Mouse (Mus musculus): Measurements from ENCODE around the gene 1110002E22Rik. TPM values are rescaled to one million over a fixed set of nuclear protein-coding genes. Genes with fewer than 3 reads are reported as not detected.

1110002E22Rik gene
- polyA plus RNA-seq, 1 experiment from 2014 or later: 0.21 TPM

DNA sequence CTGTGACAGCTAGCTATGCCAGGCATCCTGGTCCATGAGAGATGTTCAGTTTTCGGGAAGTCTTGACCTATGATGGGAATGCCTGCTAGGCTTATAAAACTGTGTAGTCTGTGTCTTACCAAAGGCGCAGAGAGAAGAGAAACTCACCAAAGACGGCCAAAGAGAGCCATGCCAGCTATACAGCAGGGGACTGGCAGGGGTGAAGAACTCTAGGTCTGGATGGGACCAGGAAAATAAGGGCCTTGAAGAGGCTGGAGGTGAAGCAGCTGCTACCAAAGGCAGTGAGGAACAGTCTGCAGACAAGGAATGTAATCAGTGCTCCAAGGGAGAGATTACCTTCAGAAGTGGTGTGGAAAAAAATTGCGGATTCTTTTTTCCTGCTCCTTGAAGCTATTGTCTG is 19.0 kb downstream of the 1110002E22Rik start:
- no peak for ATAC-seq (ENCODE audit: insufficient read depth, low FRiP score, low TSS enrichment)
- Histone ChIP-seq H3K4me2 (ENCODE audit: low read depth) (no peak overlapping the region), H3K27ac (ENCODE audit: low read depth, low read length) (no peak overlapping the region), H3K4me1 (ENCODE audit: control insufficient read depth, insufficient read depth, low read length) (no peaks in the 10 kb centered on the region), H3K36me3 (ENCODE audit: control insufficient read depth, insufficient read depth, low read length) (no peaks in the 10 kb centered on the region), H3K27me3 (ENCODE audit: control insufficient read depth, insufficient read depth, low read length) (no peaks in the 10 kb centered on the region), H3K4me3 (ENCODE audit: low read depth, low read length) (no peak overlapping the region), H3K9ac (ENCODE audit: low read length) (no peak overlapping the region), H3K9me3 (ENCODE audit: control insufficient read depth, low read length) (no peaks in the 10 kb centered on the region)
- DNase-seq (ENCODE audit: low spot score): no peak
- WGBS: 85% methylated on average over 4 of the region's 4 CpGs

DNA sequence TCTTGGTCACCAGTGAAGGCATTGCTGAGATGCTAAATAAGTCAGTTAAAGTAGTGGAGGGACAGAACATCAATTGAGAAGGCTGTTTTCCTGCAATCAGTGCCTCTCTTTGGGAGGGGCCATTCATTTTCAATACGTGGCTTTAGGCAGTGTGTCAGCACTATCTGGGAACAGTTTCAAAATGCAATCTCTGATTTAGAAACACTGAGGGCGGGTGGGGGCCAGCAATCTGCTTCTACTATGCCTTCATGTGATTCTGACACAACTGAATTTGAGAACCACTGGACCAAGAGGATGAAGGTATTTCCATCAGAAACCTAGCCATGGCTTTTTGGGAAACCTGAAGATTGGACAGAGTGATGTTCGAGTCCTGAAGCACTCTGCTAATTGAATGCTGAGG is 30.4 kb downstream of the 1110002E22Rik start:
- H3K36me3 ChIP-seq (ENCODE audit: control insufficient read depth, insufficient read depth, low read length): no peaks in the 10 kb centered on the region
- H3K4me3 ChIP-seq (ENCODE audit: low read depth, low read length): no peak overlapping the region
- ATAC-seq (ENCODE audit: insufficient read depth, low FRiP score, low TSS enrichment): no peak
- no peaks in the 10 kb centered on the region for H3K27me3 ChIP-seq (ENCODE audit: control insufficient read depth, insufficient read depth, low read length)
- no peak for DNase-seq (ENCODE audit: low spot score)
- WGBS: 88% methylated on average over 3 of the region's 3 CpGs
- H3K27ac ChIP-seq (ENCODE audit: low read depth, low read length): no peak overlapping the region
- H3K9ac ChIP-seq (ENCODE audit: low read length): no peak overlapping the region
- H3K4me1 ChIP-seq (ENCODE audit: control insufficient read depth, insufficient read depth, low read length): no peaks in the 10 kb centered on the region
- no peaks in the 10 kb centered on the region for H3K9me3 ChIP-seq (ENCODE audit: control insufficient read depth, low read length)
- no peak overlapping the region for H3K4me2 ChIP-seq (ENCODE audit: low read depth)

DNA sequence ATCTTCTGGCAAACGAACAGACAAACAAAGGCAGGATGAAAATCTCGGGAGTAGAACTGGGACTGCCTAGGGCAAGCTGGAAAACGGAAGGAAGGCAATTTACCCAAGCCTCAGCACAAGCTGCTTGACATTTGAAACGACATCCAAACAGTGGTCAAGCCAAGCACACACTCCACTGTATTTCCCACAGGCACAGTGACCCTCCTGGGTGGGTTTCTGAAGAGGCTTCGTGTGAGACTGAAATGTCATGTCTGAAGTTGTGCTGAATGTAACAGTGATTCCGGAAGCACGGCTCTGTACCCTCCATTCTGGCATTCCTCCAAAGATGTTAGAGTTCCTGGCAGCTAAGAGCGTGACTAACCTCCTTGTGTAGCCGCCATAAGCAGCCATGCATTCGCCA is 30.9 kb downstream of the 1110002E22Rik start:
- H3K4me3 ChIP-seq (ENCODE audit: low read depth, low read length): no peak overlapping the region
- no peak for DNase-seq (ENCODE audit: low spot score)
- ATAC-seq (ENCODE audit: insufficient read depth, low FRiP score, low TSS enrichment): no peak

DNA sequence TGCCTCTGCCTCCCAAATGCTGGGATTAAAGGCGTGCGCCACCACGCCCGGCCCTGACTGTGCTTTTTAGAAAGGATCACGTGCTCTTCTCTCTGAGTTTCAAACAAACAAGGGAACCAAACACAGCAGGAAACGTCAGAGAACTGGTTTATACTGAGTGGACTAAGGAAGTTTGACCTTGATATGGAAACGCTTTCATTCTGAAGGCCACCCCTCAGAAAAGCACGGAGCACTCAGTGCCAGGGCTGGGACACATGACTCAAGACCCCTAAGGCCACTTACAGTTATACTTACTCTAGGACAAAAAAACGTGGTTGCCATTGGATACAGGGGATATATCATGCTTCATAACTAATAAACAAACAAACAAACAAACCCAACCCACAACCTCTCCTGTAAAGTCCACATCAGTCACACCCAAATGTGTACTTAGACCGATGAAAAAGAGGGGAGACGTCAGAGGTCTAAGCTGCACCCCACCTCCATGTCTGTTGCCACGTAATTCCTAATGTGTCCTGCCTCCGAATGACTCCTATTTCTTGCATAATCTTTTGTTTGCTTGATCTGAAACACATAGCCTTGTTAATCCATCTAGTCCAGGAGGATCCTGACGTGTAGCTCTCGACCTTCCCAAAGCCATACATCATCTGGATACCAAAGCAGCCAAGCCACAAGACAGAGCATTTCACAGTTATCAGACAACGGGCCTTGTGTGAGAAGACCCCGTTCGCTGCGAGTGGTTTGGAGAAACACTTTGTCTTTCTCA is 31.6 kb downstream of the 1110002E22Rik start:
- H3K36me3 ChIP-seq (ENCODE audit: control insufficient read depth, insufficient read depth, low read length): no peaks in the 10 kb centered on the region
- H3K4me1 ChIP-seq (ENCODE audit: control insufficient read depth, insufficient read depth, low read length): no peaks in the 10 kb centered on the region
- H3K4me3 ChIP-seq (ENCODE audit: low read depth, low read length): no peak overlapping the region
- ATAC-seq (ENCODE audit: insufficient read depth, low FRiP score, low TSS enrichment) (no peak), DNase-seq (ENCODE audit: low spot score) (no peak)
- no peaks in the 10 kb centered on the region for H3K27me3 ChIP-seq (ENCODE audit: control insufficient read depth, insufficient read depth, low read length)
- no peak overlapping the region for H3K9ac ChIP-seq (ENCODE audit: low read length)
- WGBS: 86% methylated on average over 19 of the region's 19 CpGs
- H3K9me3 ChIP-seq (ENCODE audit: control insufficient read depth, low read length): no peaks in the 10 kb centered on the region
- no peak overlapping the region for H3K4me2 ChIP-seq (ENCODE audit: low read depth)
- H3K27ac ChIP-seq (ENCODE audit: low read depth, low read length): no peak overlapping the region

More for the DNA sequence above, 30.9 kb downstream of the 1110002E22Rik start:
- WGBS: 83% methylated on average over 10 of the region's 10 CpGs
- H3K36me3 ChIP-seq (ENCODE audit: control insufficient read depth, insufficient read depth, low read length): no peaks in the 10 kb centered on the region
- no peak overlapping the region for H3K4me2 ChIP-seq (ENCODE audit: low read depth)
- no peaks in the 10 kb centered on the region for H3K27me3 ChIP-seq (ENCODE audit: control insufficient read depth, insufficient read depth, low read length)
- H3K27ac ChIP-seq (ENCODE audit: low read depth, low read length): no peak overlapping the region
- no peaks in the 10 kb centered on the region for H3K9me3 ChIP-seq (ENCODE audit: control insufficient read depth, low read length)
- H3K9ac ChIP-seq (ENCODE audit: low read length): no peak overlapping the region
- H3K4me1 ChIP-seq (ENCODE audit: control insufficient read depth, insufficient read depth, low read length): no peaks in the 10 kb centered on the region

DNA sequence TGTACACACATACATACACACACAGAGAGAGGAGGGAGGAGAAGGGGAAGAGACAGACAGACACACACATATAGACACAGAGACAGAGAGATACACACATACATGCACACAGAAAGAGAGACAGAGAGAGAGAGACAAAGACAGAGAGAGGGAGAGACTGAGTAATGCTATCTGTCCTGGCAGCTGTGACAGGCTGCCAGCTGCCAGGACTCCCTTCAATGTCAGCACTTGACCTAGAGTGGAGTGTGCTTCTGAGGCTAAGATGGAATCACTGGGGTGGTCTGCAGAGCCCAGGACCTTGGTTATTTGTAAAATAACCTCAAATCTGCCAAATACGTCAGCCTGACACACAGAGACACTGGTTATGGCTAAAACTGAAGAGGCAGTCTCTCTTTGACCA is 32.9 kb downstream of the 1110002E22Rik start:
- Histone ChIP-seq H3K4me3 (ENCODE audit: low read depth, low read length) (no peak overlapping the region), H3K4me2 (ENCODE audit: low read depth) (no peak overlapping the region), H3K9ac (ENCODE audit: low read length) (no peak overlapping the region), H3K27me3 (ENCODE audit: control insufficient read depth, insufficient read depth, low read length) (no peaks in the 10 kb centered on the region), H3K9me3 (ENCODE audit: control insufficient read depth, low read length) (no peaks in the 10 kb centered on the region), H3K36me3 (ENCODE audit: control insufficient read depth, insufficient read depth, low read length) (no peaks in the 10 kb centered on the region), H3K4me1 (ENCODE audit: control insufficient read depth, insufficient read depth, low read length) (no peaks in the 10 kb centered on the region), H3K27ac (ENCODE audit: low read depth, low read length) (no peak overlapping the region)
- WGBS: 91% methylated on average over 1 of the region's 1 CpGs
- ATAC-seq (ENCODE audit: insufficient read depth, low FRiP score, low TSS enrichment) (no peak), DNase-seq (ENCODE audit: low spot score) (no peak)

DNA sequence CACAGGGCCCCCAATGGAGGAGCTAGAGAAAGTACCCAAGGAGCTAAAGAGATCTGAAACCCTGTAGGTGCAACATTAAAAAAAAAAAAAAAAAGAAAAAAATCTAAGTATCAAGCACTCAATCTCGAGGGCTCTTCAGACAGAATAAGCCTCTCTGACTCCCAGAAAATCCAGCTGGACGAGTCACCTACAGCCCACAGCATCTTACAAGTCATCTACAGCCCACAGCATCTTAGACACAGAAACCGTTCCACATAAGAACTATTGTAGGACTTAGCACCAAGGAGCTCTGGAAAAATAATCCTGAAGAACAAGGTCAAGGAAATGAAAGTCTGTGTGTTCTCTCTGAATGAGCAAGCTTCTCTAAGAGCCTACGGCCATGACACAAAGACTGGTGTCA is 37.1 kb downstream of the 1110002E22Rik start:
- DNase-seq (ENCODE audit: low spot score) (no peak), ATAC-seq (ENCODE audit: insufficient read depth, low FRiP score, low TSS enrichment) (no peak)

DNA sequence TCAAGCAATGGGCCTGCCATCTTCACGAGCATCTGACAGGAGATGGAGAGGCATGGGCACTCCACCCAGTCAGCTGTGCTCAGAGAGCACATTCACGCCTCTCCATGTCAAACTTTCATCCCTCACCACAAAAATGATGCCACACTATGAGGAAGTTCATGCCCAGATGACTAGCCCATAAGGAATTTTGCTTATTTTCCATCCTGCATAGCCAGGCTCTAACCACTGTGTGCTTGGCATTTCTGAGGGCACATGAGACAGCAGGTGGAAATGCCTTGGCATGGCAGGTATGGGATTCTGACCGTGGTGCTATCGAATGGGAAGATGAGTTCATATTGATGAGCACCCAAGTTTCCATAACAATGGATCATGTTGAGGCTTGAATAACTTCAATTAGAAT is 38.8 kb downstream of the 1110002E22Rik start:
- Histone ChIP-seq H3K27me3 (ENCODE audit: control insufficient read depth, insufficient read depth, low read length) (no peaks in the 10 kb centered on the region), H3K9me3 (ENCODE audit: control insufficient read depth, low read length) (no peaks in the 10 kb centered on the region), H3K4me2 (ENCODE audit: low read depth) (no peak overlapping the region), H3K4me1 (ENCODE audit: control insufficient read depth, insufficient read depth, low read length) (no peaks in the 10 kb centered on the region), H3K4me3 (ENCODE audit: low read depth, low read length) (no peak overlapping the region), H3K36me3 (ENCODE audit: control insufficient read depth, insufficient read depth, low read length) (no peaks in the 10 kb centered on the region), H3K9ac (ENCODE audit: low read length) (no peak overlapping the region), H3K27ac (ENCODE audit: low read depth, low read length) (no peak overlapping the region)
- ATAC-seq (ENCODE audit: insufficient read depth, low FRiP score, low TSS enrichment) (no peak), DNase-seq (ENCODE audit: low spot score) (no peak)
- WGBS: 90% methylated on average over 4 of the region's 4 CpGs

More for the DNA sequence above, 37.1 kb downstream of the 1110002E22Rik start:
- Histone ChIP-seq H3K9me3 (ENCODE audit: control insufficient read depth, low read length) (no peaks in the 10 kb centered on the region), H3K27ac (ENCODE audit: low read depth, low read length) (no peak overlapping the region), H3K4me1 (ENCODE audit: control insufficient read depth, insufficient read depth, low read length) (no peaks in the 10 kb centered on the region), H3K4me2 (ENCODE audit: low read depth) (no peak overlapping the region), H3K27me3 (ENCODE audit: control insufficient read depth, insufficient read depth, low read length) (no peaks in the 10 kb centered on the region), H3K9ac (ENCODE audit: low read length) (no peak overlapping the region), H3K36me3 (ENCODE audit: control insufficient read depth, insufficient read depth, low read length) (no peaks in the 10 kb centered on the region), H3K4me3 (ENCODE audit: low read depth, low read length) (no peak overlapping the region)
- 82% methylated on average over 4 of the region's 4 CpGs for WGBS

DNA sequence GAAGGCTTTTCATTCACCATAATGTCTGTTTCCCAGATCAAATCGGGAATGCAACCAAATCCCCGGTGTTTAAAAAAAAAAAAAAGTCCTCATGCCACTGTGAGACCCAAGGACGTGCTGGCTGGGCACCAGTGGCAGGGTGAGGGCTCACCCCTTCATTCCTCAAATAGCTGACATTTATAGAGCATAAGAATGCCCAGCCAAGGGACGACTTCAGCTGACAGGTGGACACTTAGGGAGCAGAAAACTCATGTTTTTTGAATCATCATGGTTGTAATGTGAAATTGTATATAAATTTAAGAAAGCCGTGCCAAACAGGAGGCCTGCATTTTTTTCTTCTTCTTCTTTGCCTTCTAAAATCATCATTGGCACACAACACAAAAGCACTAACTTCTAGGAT is 40.2 kb downstream of the 1110002E22Rik start:
- WGBS: 75% methylated on average over 5 of the region's 5 CpGs
- Histone ChIP-seq H3K27ac (ENCODE audit: low read depth, low read length) (no peak overlapping the region), H3K9me3 (ENCODE audit: control insufficient read depth, low read length) (no peaks in the 10 kb centered on the region)

DNA sequence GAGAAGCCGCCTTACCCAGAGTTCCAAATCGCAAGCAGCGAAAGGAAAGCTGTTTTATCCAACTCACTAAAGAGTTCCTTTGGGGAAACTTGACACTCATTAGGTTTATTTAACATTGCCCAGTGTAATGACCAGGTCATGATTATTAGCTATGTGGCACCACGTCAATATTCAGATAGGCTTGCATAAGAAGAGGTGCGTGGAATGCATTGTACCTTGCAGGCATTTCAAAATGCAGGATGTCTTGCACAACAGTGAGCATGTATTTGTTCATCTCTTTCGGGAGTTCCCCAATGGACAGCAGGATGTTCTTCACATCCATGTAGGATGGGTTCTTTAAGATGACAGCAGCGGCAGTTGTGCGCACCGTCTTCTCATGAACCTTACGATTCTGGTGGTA is 42.0 kb downstream of the 1110002E22Rik start:
- H3K4me1 ChIP-seq (ENCODE audit: control insufficient read depth, insufficient read depth, low read length): no peaks in the 10 kb centered on the region
- H3K4me3 ChIP-seq (ENCODE audit: low read depth, low read length): no peak overlapping the region
- WGBS: 94% methylated on average over 10 of the region's 10 CpGs
- H3K27me3 ChIP-seq (ENCODE audit: control insufficient read depth, insufficient read depth, low read length): no peaks in the 10 kb centered on the region
- ATAC-seq (ENCODE audit: insufficient read depth, low FRiP score, low TSS enrichment) (no peak), DNase-seq (ENCODE audit: low spot score) (no peak)
- H3K27ac ChIP-seq (ENCODE audit: low read depth, low read length): no peak overlapping the region
- H3K36me3 ChIP-seq (ENCODE audit: control insufficient read depth, insufficient read depth, low read length): no peaks in the 10 kb centered on the region
- H3K4me2 ChIP-seq (ENCODE audit: low read depth): no peak overlapping the region
- H3K9ac ChIP-seq (ENCODE audit: low read length): no peak overlapping the region
- no peaks in the 10 kb centered on the region for H3K9me3 ChIP-seq (ENCODE audit: control insufficient read depth, low read length)

More for the DNA sequence above, 40.2 kb downstream of the 1110002E22Rik start:
- ATAC-seq (ENCODE audit: insufficient read depth, low FRiP score, low TSS enrichment) (no peak), DNase-seq (ENCODE audit: low spot score) (no peak)
- Histone ChIP-seq H3K4me3 (ENCODE audit: low read depth, low read length) (no peak overlapping the region), H3K4me2 (ENCODE audit: low read depth) (no peak overlapping the region), H3K4me1 (ENCODE audit: control insufficient read depth, insufficient read depth, low read length) (no peaks in the 10 kb centered on the region), H3K27me3 (ENCODE audit: control insufficient read depth, insufficient read depth, low read length) (no peaks in the 10 kb centered on the region), H3K9ac (ENCODE audit: low read length) (no peak overlapping the region), H3K36me3 (ENCODE audit: control insufficient read depth, insufficient read depth, low read length) (no peaks in the 10 kb centered on the region)

Data from neural tube, embryonic 11.5 days (tissue).